Mouse (Mus musculus) common myeloid progenitor, adult 5-6 weeks (primary cell): ENCODE results near the gene Hbq1b. TPM values are rescaled to one million over a fixed set of nuclear protein-coding genes. Genes with fewer than 3 reads are reported as not detected.

Experiments
- ATAC-seq: replicated peaks from 2 replicates; pipeline ENCODE4 v1.8.0; 2016; ENCODE audit warnings: low read depth, mild to moderate bottlenecking, moderate TSS enrichment, inconsistent platforms; ENCODE audit not compliant: poor library complexity, severe bottlenecking
- total RNA-seq: library from RNA; stranded (forward); fragments of 200-1000, 187-1606 nt; gene quantifications from 2 replicates; pipeline ENCODE4 v1.2.3, GENCODE M21; 2017

Gene Hbq1b
- not detected in 2 replicates for total RNA-seq

- peak; percentile 71 for ATAC-seq
These were observed at the start of gene Hbq1b for GRCm38 (mm10) chr11:32286695-32287492. Hbq1b (plus strand) TSS chr11:32286965.

- ATAC-seq: no peak
These were observed 49.4 kb upstream of the Hbq1b start for GRCm38 (mm10) chr11:32237411-32237795.

- peak; percentile 94 for ATAC-seq
These were observed 48.5 kb upstream of the Hbq1b start for GRCm38 (mm10) chr11:32238093-32238860.

- no peak for ATAC-seq
These were observed 45.4 kb upstream of the Hbq1b start for GRCm38 (mm10) chr11:32241391-32241790.

- ATAC-seq: no peak
These were observed 44.6 kb upstream of the Hbq1b start for GRCm38 (mm10) chr11:32242209-32242608.

DNA sequence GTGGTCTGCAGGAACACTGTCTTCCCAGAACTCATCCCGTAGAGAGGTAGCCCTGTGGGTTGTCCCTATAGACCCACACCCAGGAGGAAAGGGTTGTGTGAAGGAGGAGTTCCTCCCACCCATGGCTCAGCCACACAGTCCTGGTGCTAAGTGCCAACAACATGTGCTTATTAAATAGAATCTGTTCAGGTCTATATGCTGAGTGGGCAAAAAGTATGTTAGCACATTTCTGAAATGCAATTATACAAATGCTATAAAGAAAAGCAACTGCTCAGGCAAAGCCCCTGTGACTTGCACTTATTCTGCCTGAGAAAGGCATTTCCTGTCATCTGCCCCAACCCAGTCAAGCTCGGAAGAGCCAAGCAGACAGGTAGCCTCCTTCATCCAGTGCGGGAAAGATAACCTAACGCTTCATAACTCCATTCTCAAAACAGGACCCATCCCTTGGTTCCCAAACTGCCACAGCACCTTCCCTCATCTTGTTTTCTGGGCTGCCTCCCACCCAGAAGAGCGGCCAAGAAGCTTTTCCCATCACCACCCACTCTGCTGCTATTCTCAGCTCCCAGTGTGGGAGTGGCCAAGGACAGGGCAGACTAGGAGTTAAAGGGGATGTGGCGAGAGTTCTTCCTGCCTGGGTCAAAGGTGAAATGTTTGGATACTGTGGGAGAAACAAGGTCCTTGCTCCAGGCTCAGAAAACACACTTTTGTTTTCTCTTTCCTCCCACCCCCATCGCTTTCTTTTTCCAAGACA lies 43.4 kb upstream of the Hbq1b start:
- ATAC-seq: no peak

DNA sequence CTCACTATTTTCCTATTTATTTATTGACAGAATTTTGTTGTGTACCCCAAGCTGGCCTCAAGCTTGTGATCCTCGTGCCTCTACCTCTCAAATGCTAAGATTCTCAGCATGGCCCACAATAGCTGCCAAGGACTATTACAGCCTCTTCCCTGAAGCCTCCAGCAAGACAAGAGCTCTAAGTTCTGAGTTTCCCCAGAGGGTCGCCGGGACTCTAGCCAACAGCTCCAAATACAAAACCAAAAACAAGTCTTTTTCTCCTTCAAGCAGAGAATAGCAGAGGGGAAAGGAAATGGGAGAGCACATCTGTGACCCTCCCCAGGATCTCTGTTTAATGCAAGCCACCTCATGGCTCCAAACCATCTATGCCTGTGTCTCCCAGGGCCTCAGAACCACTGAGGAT lies 42.7 kb upstream of the Hbq1b start:
- no peak for ATAC-seq

DNA sequence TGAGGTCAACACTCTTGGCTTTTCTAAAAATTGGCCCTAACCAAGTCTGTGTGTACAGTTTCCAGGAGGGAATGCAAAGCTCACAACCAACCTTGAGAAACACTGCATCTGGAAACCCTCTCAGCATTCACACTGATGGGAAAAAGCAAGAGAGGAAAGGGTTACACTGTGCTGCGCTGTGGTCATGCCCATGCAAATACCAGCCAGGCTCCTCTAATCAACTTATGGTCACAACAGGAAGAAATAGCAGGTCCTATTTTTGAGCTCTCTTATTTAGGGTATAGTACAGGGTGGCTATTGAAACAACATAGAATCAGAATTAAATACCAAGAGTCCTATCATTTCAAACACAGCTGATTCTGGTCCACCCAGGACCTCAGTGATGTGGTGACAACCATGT lies 42.1 kb upstream of the Hbq1b start:
- ATAC-seq: no peak

DNA sequence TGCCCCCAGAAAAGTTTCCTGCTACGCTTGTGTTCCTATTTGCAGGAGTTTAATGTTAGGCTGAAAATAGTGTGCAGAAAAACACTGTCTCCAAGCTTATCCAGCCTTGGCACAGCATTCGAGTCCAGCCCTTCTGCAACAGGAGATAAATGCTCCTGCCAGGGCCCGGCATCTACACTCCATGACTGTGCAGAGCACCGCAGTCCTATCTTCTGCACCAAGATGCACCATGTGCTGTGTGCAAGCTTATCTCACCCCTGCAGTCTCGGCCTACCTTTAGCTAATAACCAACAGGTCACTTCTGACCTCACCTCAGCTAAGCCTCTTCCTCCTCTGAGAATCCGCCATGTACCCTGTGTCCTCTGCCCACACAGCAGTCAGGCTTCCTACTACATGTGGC lies 41.2 kb upstream of the Hbq1b start:
- peak; percentile 79 for ATAC-seq

GRCm38 (mm10) chr11:32247068-32247467 lies 39.7 kb upstream of the Hbq1b start:
- ATAC-seq: peak; percentile 63

DNA sequence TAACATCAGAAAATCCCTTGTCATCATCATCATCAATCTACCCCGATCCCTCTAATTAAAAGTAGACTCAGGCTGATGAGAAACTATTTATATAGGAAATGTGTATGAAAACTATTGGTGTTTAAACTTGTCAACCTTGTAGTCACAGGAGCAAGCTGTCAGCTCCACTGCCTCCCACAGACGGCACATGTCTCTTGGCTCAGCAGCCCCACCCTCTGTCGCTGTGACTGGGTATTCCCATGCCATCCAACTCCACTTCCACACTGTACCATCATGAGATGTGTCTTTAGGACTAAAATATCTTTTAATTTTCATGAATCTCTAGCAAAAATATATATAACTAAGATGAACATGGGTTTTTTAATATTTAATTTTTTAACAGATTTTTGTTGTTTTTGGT lies 38.4 kb upstream of the Hbq1b start:
- no peak for ATAC-seq

DNA sequence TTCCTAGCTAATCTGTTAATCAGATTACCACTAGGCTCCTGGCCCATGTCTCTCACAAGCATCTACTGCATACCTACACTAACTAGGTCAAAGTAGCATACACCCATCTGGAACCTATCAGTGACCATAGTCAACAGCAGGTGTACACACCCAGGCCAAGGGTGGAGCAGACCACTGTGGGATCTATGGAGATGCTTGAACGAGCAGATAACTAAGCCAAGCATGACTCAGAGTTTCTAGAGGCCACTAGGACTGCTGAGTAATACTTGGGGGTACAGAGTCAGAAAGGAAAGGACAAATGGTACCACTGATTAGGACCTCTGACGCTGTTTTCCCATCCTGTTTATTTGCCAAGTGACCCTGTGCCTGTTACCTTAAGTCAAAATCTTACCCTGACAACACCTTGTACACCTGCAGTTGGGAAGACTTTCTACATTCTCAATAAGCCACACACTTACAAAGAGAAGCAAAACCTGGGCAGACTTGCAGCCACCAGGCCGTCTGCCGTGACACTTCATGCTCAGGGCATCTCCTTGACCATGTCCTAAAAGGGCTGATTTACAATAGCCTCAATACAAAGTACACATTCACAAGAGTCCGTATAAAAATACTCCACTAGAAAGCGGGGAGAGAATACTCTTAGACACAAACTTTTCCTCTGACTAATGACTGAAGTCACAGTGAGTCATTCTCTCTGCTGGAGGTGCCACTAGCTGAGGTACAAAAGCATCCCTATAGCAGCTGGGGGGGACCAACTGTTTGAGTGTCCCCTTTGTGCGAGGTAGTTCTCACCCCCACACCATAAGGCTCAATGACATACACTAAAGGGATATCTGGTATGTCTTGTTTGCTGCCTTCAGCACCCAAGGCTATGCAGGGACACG lies 35.6 kb upstream of the Hbq1b start:
- peak; percentile 44 for ATAC-seq

DNA sequence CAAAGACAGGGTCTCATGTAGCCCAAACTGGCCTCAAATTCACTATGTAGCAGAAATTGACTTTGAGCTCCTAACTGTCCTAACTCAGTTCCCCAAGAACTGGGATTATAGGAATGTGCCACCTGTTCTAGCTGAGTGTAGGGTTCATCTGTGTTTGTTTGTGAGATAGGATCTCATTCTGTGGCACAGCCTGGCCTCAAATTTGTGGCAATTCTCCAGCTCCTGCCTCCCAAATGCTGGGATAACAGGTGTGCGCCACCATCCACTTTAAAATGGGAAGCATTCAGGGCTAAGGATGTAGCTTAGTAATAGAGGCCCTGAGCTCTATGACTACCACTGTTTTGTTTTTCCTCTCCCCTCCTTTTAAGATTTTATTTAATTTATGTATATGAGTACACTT lies 33.6 kb upstream of the Hbq1b start:
- ATAC-seq: no peak

GRCm38 (mm10) chr11:32256146-32256545 lies 30.6 kb upstream of the Hbq1b start:
- ATAC-seq: no peak

DNA sequence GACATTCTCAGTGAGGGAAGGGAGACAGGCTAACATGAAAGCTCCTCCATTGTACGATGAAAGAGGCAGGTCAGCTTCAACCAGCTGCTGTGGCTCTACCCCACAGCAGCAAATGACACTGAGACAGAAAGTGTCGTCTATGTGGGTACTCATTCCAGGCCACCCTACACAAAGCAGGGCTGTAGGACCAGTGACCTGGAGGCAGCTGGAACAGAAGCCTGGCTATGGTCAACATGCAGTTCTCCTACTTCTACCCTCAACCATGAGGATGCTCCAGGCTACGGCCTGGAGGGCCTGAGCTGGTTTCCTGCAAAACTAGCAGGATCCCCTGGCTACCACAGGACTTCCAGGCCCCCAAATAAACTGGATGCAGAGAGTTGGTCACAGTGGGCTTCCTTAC lies 30.2 kb upstream of the Hbq1b start:
- no peak for ATAC-seq

GRCm38 (mm10) chr11:32262674-32263415 lies 23.9 kb upstream of the Hbq1b start:
- no peak for ATAC-seq

DNA sequence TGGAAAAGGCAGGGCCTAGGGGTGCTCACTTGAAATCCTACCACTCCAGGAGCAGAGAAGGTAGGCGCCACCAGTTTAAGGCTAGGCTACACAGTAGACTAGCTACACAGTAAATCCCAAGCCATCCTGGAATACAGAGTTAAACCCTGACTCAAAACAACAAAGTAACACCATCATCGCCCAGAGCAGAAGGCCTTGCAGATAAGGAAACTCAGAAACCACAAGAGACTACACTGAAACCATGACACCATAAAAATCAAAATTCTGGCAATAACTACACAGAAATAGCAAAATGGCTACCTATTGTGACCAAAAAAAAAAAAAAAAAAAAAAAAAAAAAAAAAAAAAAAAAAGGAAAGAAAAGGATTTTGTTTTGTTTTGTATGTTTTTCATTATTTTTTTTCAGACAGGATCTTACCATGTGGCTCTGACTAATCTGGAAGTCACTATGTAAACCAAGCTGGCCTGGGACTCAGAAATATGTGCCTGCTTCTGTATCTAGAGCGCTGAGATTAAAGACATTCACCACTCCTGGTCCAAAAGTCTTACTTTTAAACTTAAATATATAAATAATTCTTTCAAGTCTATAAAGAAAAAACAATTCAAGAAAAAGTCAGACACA lies 21.5 kb upstream of the Hbq1b start:
- ATAC-seq: peak; percentile 79

- ATAC-seq: no peak
These were observed 20.6 kb upstream of the Hbq1b start for GRCm38 (mm10) chr11:32266194-32266593.

GRCm38 (mm10) chr11:32266776-32267175 lies 20.0 kb upstream of the Hbq1b start:
- ATAC-seq: no peak
